Mouse (Mus musculus): ENCODE data around the gene Pex5. TPM values are rescaled to one million over a fixed set of nuclear protein-coding genes. Genes with fewer than 3 reads are reported as not detected.

Pex5 gene
- polyA plus RNA-seq, 1 experiment from 2014 or later, result 46.9 TPM

- DNase-seq (ENCODE audit: low spot score) (no peak), ATAC-seq (replicated peaks; ENCODE audit: low FRiP score) (no peak)
- Histone ChIP-seq H3K27me3 (ENCODE audit: control insufficient read depth, insufficient read depth, low read length) (no peaks in the 10 kb centered on the region), H3K4me2 (ENCODE audit: low read depth, low read length, severe bottlenecking) (no peak overlapping the region), H3K36me3 (ENCODE audit: control insufficient read depth, insufficient read depth, low read length) (no peaks in the 10 kb centered on the region), H3K9ac (ENCODE audit: low read length) (no peak overlapping the region), H3K27ac (ENCODE audit: low read depth, low read length) (no peak overlapping the region), H3K4me3 (ENCODE audit: low read depth, low read length) (no peak overlapping the region), H3K4me1 (replicated peaks; ENCODE audit: control insufficient read depth, insufficient read depth, low read length) (no peaks in the 10 kb centered on the region), H3K9me3 (ENCODE audit: control insufficient read depth, low read length) (no peaks in the 10 kb centered on the region)
- 91% methylated on average over 16 of the region's 16 CpGs for WGBS
Measured at GRCm38 (mm10) chr6:124448959-124449667, 34.2 kb upstream of the Pex5 start.

- H3K4me3 ChIP-seq (ENCODE audit: low read depth, low read length), result no peak overlapping the region
- DNase-seq (ENCODE audit: low spot score), result no peak
Measured at GRCm38 (mm10) chr6:124448186-124448852, 33.5 kb upstream of the Pex5 start.

GRCm38 (mm10) chr6:124447356-124447755 lies 32.5 kb upstream of the Pex5 start:
- H3K27me3 ChIP-seq (ENCODE audit: control insufficient read depth, insufficient read depth, low read length), result no peaks in the 10 kb centered on the region
- no peaks in the 10 kb centered on the region for H3K4me1 ChIP-seq (replicated peaks; ENCODE audit: control insufficient read depth, insufficient read depth, low read length)
- H3K9ac ChIP-seq (ENCODE audit: low read length), result no peak overlapping the region
- no peak overlapping the region for H3K4me2 ChIP-seq (ENCODE audit: low read depth, low read length, severe bottlenecking)
- WGBS, result 84% methylated on average over 2 of the region's 2 CpGs
- ATAC-seq (replicated peaks; ENCODE audit: low FRiP score) (no peak), DNase-seq (ENCODE audit: low spot score) (no peak)
- H3K4me3 ChIP-seq (ENCODE audit: low read depth, low read length), result no peak overlapping the region
- no peaks in the 10 kb centered on the region for H3K9me3 ChIP-seq (ENCODE audit: control insufficient read depth, low read length)
- no peak overlapping the region for H3K27ac ChIP-seq (ENCODE audit: low read depth, low read length)
- H3K36me3 ChIP-seq (ENCODE audit: control insufficient read depth, insufficient read depth, low read length), result no peaks in the 10 kb centered on the region

More at GRCm38 (mm10) chr6:124448186-124448852, 33.5 kb upstream of the Pex5 start:
- Histone ChIP-seq H3K36me3 (ENCODE audit: control insufficient read depth, insufficient read depth, low read length) (no peaks in the 10 kb centered on the region), H3K9me3 (ENCODE audit: control insufficient read depth, low read length) (no peaks in the 10 kb centered on the region), H3K9ac (ENCODE audit: low read length) (no peak overlapping the region), H3K27ac (ENCODE audit: low read depth, low read length) (no peak overlapping the region), H3K4me2 (ENCODE audit: low read depth, low read length, severe bottlenecking) (no peak overlapping the region), H3K27me3 (ENCODE audit: control insufficient read depth, insufficient read depth, low read length) (no peaks in the 10 kb centered on the region), H3K4me1 (replicated peaks; ENCODE audit: control insufficient read depth, insufficient read depth, low read length) (no peaks in the 10 kb centered on the region)
- no peak for ATAC-seq (replicated peaks; ENCODE audit: low FRiP score)
- 75% methylated on average over 10 of the region's 10 CpGs for WGBS

GRCm38 (mm10) chr6:124446459-124446858 lies 31.6 kb upstream of the Pex5 start:
- Histone ChIP-seq H3K9me3 (ENCODE audit: control insufficient read depth, low read length) (no peaks in the 10 kb centered on the region), H3K4me1 (replicated peaks; ENCODE audit: control insufficient read depth, insufficient read depth, low read length) (no peaks in the 10 kb centered on the region), H3K36me3 (ENCODE audit: control insufficient read depth, insufficient read depth, low read length) (no peaks in the 10 kb centered on the region), H3K27ac (ENCODE audit: low read depth, low read length) (no peak overlapping the region), H3K4me3 (ENCODE audit: low read depth, low read length) (no peak overlapping the region), H3K4me2 (ENCODE audit: low read depth, low read length, severe bottlenecking) (no peak overlapping the region), H3K9ac (ENCODE audit: low read length) (no peak overlapping the region), H3K27me3 (ENCODE audit: control insufficient read depth, insufficient read depth, low read length) (no peaks in the 10 kb centered on the region)
- no peak for ATAC-seq (replicated peaks; ENCODE audit: low FRiP score)
- no peak for DNase-seq (ENCODE audit: low spot score)
- 92% methylated on average over 9 of the region's 9 CpGs for WGBS

GRCm38 (mm10) chr6:124446024-124446423 lies 31.2 kb upstream of the Pex5 start:
- Histone ChIP-seq H3K9me3 (ENCODE audit: control insufficient read depth, low read length) (no peaks in the 10 kb centered on the region), H3K27ac (ENCODE audit: low read depth, low read length) (no peak overlapping the region), H3K36me3 (ENCODE audit: control insufficient read depth, insufficient read depth, low read length) (no peaks in the 10 kb centered on the region), H3K9ac (ENCODE audit: low read length) (no peak overlapping the region), H3K4me2 (ENCODE audit: low read depth, low read length, severe bottlenecking) (no peak overlapping the region), H3K27me3 (ENCODE audit: control insufficient read depth, insufficient read depth, low read length) (no peaks in the 10 kb centered on the region), H3K4me1 (replicated peaks; ENCODE audit: control insufficient read depth, insufficient read depth, low read length) (no peaks in the 10 kb centered on the region), H3K4me3 (ENCODE audit: low read depth, low read length) (no peak overlapping the region)
- no peak for DNase-seq (ENCODE audit: low spot score)
- WGBS, result 87% methylated on average over 2 of the region's 2 CpGs
- no peak for ATAC-seq (replicated peaks; ENCODE audit: low FRiP score)

- Histone ChIP-seq H3K27me3 (ENCODE audit: control insufficient read depth, insufficient read depth, low read length) (no peaks in the 10 kb centered on the region), H3K4me1 (replicated peaks; ENCODE audit: control insufficient read depth, insufficient read depth, low read length) (no peaks in the 10 kb centered on the region), H3K27ac (ENCODE audit: low read depth, low read length) (no peak overlapping the region), H3K36me3 (ENCODE audit: control insufficient read depth, insufficient read depth, low read length) (no peaks in the 10 kb centered on the region), H3K4me3 (ENCODE audit: low read depth, low read length) (no peak overlapping the region), H3K9ac (ENCODE audit: low read length) (no peak overlapping the region), H3K4me2 (ENCODE audit: low read depth, low read length, severe bottlenecking) (no peak overlapping the region), H3K9me3 (ENCODE audit: control insufficient read depth, low read length) (no peaks in the 10 kb centered on the region)
- ATAC-seq (replicated peaks; ENCODE audit: low FRiP score) (no peak), DNase-seq (ENCODE audit: low spot score) (no peak)
- WGBS, result 89% methylated on average over 2 of the region's 2 CpGs
Measured at GRCm38 (mm10) chr6:124443338-124443737, 28.5 kb upstream of the Pex5 start.

- no peak overlapping the region for H3K4me3 ChIP-seq (ENCODE audit: low read depth, low read length)
- H3K9ac ChIP-seq (ENCODE audit: low read length), result no peak overlapping the region
- H3K4me2 ChIP-seq (ENCODE audit: low read depth, low read length, severe bottlenecking), result no peak overlapping the region
- H3K27me3 ChIP-seq (ENCODE audit: control insufficient read depth, insufficient read depth, low read length), result no peaks in the 10 kb centered on the region
- no peak for ATAC-seq (replicated peaks; ENCODE audit: low FRiP score)
- no peaks in the 10 kb centered on the region for H3K9me3 ChIP-seq (ENCODE audit: control insufficient read depth, low read length)
- WGBS, result 76% methylated on average over 7 of the region's 7 CpGs
- DNase-seq (ENCODE audit: low spot score), result no peak
- no peak overlapping the region for H3K27ac ChIP-seq (ENCODE audit: low read depth, low read length)
- no peaks in the 10 kb centered on the region for H3K4me1 ChIP-seq (replicated peaks; ENCODE audit: control insufficient read depth, insufficient read depth, low read length)
- H3K36me3 ChIP-seq (ENCODE audit: control insufficient read depth, insufficient read depth, low read length), result no peaks in the 10 kb centered on the region
Measured at GRCm38 (mm10) chr6:124436245-124436644, 21.4 kb upstream of the Pex5 start.

GRCm38 (mm10) chr6:124435173-124435572 lies 20.3 kb upstream of the Pex5 start:
- DNase-seq (ENCODE audit: low spot score) (no peak), ATAC-seq (replicated peaks; ENCODE audit: low FRiP score) (no peak)
- Histone ChIP-seq H3K27ac (ENCODE audit: low read depth, low read length) (no peak overlapping the region), H3K4me3 (ENCODE audit: low read depth, low read length) (no peak overlapping the region), H3K4me1 (replicated peaks; ENCODE audit: control insufficient read depth, insufficient read depth, low read length) (peaks cover 4% of the 10 kb centered on the region; the same call in 1 of the 2 replicates), H3K4me2 (ENCODE audit: low read depth, low read length, severe bottlenecking) (no peak overlapping the region), H3K27me3 (ENCODE audit: control insufficient read depth, insufficient read depth, low read length) (no peaks in the 10 kb centered on the region), H3K9ac (ENCODE audit: low read length) (no peak overlapping the region), H3K36me3 (ENCODE audit: control insufficient read depth, insufficient read depth, low read length) (no peaks in the 10 kb centered on the region), H3K9me3 (ENCODE audit: control insufficient read depth, low read length) (no peaks in the 10 kb centered on the region)
- 79% methylated on average over 5 of the region's 5 CpGs for WGBS

All from forebrain, embryonic 11.5 days (tissue).